Mouse (Mus musculus) right cerebral cortex, postnatal 4 days (tissue): ENCODE results near the gene Rgs6.

Source experiments
- DNase-seq: peaks from one replicate; pipeline ENCODE4 v3.0.0-alpha.2; 2022

Gene Rgs6

GRCm38 (mm10) chr12:83211146-83211822 is 623.2 kb downstream of the Rgs6 start:
- no peak for DNase-seq
